Mouse (Mus musculus) cerebellum, postnatal 14 days (tissue): Measurements from ENCODE around the gene Dtl.

ENCODE experiments used
- DNase-seq, 2 experiments: peaks; one replicate each; pipeline ENCODE4 v3.0.0; 2021; ENCODE audit warnings: mixed read lengths in 2 of 2

The Dtl gene

DNA sequence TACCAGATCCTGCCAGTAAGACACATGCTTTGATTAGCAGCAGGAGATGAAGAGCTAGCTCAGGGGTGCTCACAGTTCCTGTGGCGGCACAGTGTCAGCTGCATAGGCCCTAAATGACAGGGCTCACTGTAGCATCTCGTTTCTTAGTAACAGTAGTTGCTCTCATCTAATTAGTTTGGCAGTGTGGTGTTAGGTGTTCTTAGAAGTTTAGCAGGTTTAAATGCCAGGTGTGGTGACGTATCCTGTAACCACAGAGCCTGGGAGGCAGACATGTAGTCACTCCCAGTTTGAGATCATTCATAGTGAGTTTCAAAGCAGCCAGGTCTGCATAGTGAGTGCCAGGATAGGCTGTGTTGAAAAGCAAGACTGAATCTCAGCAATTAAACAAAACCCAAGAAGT lies 4.2 kb upstream of the Dtl start:
- no peak for DNase-seq

DNA sequence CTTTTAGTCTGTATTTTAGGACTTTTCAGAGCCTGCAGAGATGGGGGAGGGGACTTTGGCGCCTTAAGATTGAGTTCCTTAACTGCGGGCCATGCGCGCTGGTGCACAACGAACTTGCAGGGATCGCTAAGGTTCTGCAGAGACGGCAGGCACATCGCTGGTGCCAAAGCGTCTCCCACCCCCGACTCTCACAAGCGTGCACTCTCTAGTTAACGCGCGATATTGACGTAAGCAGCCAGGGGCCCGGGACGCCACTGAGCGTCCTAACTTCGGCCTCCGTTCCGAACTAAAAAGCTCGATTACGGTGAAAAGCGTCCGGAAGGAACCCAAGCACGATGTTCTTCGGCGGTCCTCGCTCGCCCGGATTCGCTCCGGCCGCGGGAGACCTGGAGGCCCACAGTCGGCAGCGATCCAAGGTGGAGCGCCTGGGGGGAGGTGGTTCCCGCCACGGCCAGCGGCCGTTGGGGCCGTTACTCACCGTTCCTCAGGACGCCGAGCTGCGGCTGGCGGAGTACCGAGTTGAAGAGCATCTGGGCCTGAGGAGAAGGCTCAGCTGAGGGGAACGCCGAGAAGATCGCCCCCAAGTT lies 380 bp downstream of the Dtl start:
- DNase-seq: no peak

DNA sequence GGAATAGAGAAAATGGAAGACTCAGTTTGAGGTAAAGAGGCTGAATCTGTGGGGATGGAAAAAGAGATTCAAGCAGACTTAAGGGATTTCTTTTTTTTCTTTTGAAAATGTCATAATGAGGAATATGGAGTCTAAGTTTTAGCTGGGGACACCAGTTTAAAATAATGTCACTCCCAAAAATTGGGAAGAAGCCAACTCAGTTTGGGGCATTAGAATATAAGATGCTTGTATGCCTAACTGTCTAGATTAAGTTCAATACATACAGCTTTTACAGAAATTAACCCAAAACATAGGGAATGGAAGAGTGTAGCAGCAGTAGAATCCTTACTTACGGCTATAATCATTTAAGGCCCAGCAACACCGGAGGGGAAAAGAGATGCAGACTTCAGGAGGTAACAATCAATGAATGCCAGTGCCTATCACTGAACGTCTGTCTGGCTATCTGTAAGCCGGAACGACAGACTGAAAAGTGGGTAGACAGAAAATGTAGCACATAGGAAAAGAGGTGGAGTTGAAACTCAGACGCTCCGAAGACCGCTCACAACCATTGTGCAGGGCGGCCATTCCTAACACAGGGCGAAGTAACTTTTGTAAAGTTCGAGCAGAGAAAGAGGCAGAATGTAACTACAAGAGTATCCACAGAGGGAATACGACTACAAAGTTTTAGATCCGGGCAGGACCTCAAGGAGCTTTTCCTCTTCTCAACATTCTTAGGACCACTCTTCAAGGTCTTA lies 1.3 kb downstream of the Dtl start:
- DNase-seq: no peak

GRCm38 (mm10) chr1:191570415-191570814 lies 4.9 kb downstream of the Dtl start:
- DNase-seq: no peak

DNA sequence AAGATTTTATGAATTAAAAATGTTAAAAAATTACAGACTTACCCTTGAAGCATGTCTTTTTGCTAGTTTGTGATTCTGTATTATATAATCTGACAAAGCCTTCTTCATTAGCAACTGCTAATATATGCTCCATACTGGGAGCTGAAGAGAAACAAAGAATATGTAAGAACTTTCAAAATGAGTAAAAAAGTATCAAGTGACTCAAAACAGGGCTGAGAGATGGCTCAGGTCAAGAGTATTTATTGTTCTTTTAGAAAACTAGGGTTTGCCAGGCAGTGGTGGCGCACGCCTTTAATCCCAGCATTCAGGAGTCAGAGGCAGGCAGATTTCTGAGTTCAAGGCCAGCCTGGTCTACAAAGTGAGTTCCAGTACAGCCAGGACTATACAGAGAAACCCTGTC lies 5.7 kb downstream of the Dtl start:
- no peak for DNase-seq

- peak; percentile 18 to 30 for DNase-seq
Observed at GRCm38 (mm10) chr1:191567859-191568258, 7.5 kb downstream of the Dtl start.

GRCm38 (mm10) chr1:191562823-191563365 lies 12.4 kb downstream of the Dtl start:
- peak; percentile 62 to 67 for DNase-seq

DNA sequence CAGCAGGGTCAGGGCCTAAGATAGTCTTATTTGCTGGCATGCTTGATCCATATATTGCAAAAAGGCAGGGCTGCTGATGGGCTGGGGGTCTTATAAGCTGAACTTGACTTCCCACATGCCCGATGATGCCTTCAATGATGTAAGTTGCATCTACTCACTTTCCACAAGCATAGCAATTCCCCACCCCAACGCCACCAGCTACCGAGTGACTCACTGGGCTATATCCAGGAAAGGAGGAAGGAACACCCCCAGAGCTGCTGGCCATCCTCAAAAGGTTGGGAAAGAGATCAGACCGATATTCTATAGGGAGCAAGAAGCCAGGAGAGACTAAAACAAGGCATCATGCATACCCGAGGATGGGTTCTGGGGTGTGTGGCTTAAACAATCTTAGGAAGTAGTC lies 15.6 kb downstream of the Dtl start:
- no peak for DNase-seq

DNA sequence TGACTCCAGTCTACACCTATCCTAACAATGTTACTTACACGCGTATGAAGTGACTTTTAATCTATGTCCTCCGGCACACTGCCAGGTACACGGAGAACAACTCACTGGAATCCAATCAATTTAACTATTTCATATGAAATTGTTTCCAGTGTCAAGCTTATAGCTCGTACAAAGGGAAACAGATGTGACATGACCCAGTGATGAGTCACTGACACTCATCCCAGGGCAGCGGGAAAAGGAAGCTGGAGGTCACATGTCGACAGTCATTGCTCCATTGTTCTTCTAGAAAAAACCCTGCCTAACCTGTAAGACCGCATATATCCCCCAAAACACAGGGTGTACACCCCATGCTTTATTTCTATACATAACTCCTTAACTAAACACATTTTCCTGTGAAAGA lies 18.2 kb downstream of the Dtl start:
- no peak for DNase-seq

DNA sequence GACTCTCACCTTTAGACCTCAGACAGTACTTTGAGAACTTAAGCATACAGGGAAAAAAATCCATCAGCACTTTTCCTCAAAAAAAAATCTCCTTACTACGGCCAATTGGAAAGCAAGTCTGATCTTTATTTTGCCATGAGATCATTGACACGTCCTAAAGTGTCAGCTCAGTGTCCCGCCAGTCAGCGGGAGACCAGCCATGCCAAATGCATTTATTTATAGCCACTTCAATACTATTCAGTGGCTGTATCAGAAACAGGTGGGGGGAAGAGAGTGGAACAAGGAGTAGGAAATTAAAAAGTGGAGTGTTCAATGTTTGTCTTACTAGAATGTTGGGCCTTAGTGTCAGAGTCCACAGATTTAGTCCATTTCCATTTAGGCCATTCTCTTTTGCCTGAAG lies 24.6 kb downstream of the Dtl start:
- DNase-seq: no peak

GRCm38 (mm10) chr1:191543747-191544146 lies 31.6 kb downstream of the Dtl start:
- no peak for DNase-seq

- no peak for DNase-seq
Observed at GRCm38 (mm10) chr1:191541619-191542018, 33.7 kb downstream of the Dtl start.

DNA sequence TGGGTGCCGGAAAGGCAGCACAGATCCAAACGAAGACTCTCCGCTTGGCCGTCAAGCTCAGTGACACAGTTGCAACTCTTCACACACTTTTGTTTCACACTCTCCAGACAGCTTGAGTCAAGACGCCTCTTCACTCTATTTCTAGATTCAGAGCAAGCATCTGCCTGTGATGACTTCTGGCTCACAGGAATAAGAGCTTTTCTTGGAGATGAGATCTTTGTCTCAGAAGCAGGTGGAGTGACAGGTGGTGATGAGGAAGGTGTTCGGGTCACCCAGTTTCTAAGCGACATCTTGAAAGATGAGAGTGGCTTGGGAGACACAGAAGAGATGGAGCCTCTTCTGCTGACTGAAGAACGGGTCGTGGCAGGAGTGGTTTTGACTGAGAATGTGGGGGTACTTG lies 34.3 kb downstream of the Dtl start:
- DNase-seq: no peak

GRCm38 (mm10) chr1:191540300-191540699 lies 35.0 kb downstream of the Dtl start:
- no peak for DNase-seq

GRCm38 (mm10) chr1:191534896-191535295 lies 40.4 kb downstream of the Dtl start:
- no peak for DNase-seq

GRCm38 (mm10) chr1:191531023-191531422 lies 44.3 kb downstream of the Dtl start:
- DNase-seq: no peak

DNA sequence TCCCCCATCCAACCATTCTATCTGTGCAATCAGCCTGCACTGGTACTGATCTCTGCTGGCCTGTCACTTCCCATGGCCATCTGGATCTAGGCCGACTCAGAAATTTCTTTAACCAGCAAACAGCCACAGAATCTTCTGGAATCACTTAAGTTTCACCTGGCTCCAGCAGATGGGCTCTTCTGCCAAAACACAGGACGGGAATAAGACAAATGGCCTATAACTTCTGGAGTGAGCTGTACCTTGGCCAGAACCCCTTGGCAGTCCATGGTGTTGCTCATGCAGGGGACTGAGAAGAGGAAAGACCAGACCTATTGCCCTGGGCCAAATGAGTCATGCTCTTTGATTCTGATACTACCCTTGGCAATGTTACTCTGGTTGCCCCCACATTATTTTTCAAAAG lies 45.9 kb downstream of the Dtl start:
- peak; percentile 10 to 20 for DNase-seq

GRCm38 (mm10) chr1:191527921-191528612 lies 47.3 kb downstream of the Dtl start:
- DNase-seq: peak; percentile 6 to 21

DNA sequence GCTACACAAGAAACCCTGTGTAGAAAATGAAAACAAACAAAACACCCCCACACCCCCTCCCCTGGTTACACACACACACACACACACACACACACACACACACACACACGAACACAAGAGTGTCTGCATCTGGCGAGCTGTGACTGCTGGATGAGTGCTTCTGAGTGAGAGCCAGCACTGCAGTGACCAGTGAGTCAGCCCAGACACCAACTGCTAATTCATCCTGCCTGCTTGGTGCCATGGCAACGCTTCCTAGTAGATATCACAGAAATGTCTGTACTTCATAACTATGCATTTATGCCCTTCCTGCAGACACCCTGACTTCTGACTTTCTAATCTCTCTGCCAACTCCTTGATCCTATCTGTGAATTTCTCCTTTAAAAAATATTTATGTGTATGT lies 48.3 kb downstream of the Dtl start:
- no peak for DNase-seq

- DNase-seq: no peak
Observed at GRCm38 (mm10) chr1:191521395-191521794, 53.9 kb downstream of the Dtl start.

- no peak for DNase-seq
Observed at GRCm38 (mm10) chr1:191520669-191521068, 54.7 kb downstream of the Dtl start.

- DNase-seq: no peak
Observed at GRCm38 (mm10) chr1:191520194-191520593, 55.1 kb downstream of the Dtl start.

GRCm38 (mm10) chr1:191519329-191520066 lies 55.8 kb downstream of the Dtl start:
- DNase-seq: no peak
